Mouse (Mus musculus) liver, embryonic 11.5 days (tissue): Measurements from ENCODE around the gene Hdac7. TPM values are rescaled to one million over a fixed set of nuclear protein-coding genes. Genes with fewer than 3 reads are reported as not detected.

Experiments used
- ATAC-seq: fragments of 200-750 bp; cut with Nextera tagmentation; replicated peaks from 2 replicates; pipeline ENCODE4 v1.8.0; 2017; ENCODE audit warnings: moderate number of reproducible peaks, mild to moderate bottlenecking, moderate TSS enrichment, moderate library complexity; ENCODE audit not compliant: low FRiP score
- DNase-seq: peaks from one replicate; pipeline ENCODE4 v3.0.0-alpha.2; 2017; ENCODE audit warnings: low spot score
- H3K27ac ChIP-seq: fragments of 300-500 bp; sonication (generic); 2 replicates; pipeline ENCODE4 v1.5.1; 2014; ENCODE audit warnings: mild to moderate bottlenecking, low read depth, low read length, control low read depth
- H3K27me3 ChIP-seq: fragments of 300-500 bp; sonication (generic); replicated peaks from 2 replicates; pipeline ENCODE4 v1.6.1; 2014; ENCODE audit warnings: low read length, mixed read lengths; ENCODE audit not compliant: control insufficient read depth, insufficient read depth
- H3K36me3 ChIP-seq: fragments of 300-500 bp; sonication (generic); 2 replicates; pipeline ENCODE4 v1.6.1; 2014; ENCODE audit warnings: mild to moderate bottlenecking, low read length, moderate library complexity, mixed read lengths; ENCODE audit not compliant: control insufficient read depth, insufficient read depth
- H3K4me1 ChIP-seq: fragments of 300-500 bp; sonication (generic); replicated peaks from 2 replicates; pipeline ENCODE4 v1.6.1; 2014; ENCODE audit warnings: low read length, mixed read lengths; ENCODE audit not compliant: control insufficient read depth, insufficient read depth
- H3K4me2 ChIP-seq: fragments of 300-500 bp; sonication (generic); 2 replicates; pipeline ENCODE4 v1.6.1; 2014; ENCODE audit warnings: mild to moderate bottlenecking, control low read depth, moderate library complexity
- H3K4me3 ChIP-seq: fragments of 300-500 bp; sonication (generic); 2 replicates; pipeline ENCODE4 v1.5.1; 2014; ENCODE audit warnings: low read depth, low read length, control low read depth
- H3K9ac ChIP-seq: fragments of 300-500 bp; sonication (generic); 2 replicates; pipeline ENCODE4 v1.6.1; 2014; ENCODE audit warnings: low read depth, low read length, control low read depth
- H3K9me3 ChIP-seq: fragments of 300-500 bp; sonication (generic); 2 replicates; pipeline ENCODE4 v1.6.1; 2016; ENCODE audit warnings: low read length, inconsistent platforms, mixed read lengths; ENCODE audit not compliant: control insufficient read depth
- WGBS: fragments of 180-500 bp; shearing (Covaris S2); extraction: QIAGEN DNeasy Blood & Tissue Kit; methylation state at CpG from one replicate; pipeline ENCODE4 v1.1.7; 2014; 5-methylcytosine and 5-hydroxymethylcytosine counted together
- polyA plus RNA-seq: library from polyadenylated mRNA; unstranded; fragments of >200 nt; fragmentation: Nextera tagmentation; extraction: Ambion mirVana; gene quantifications from 2 replicates; pipeline ENCODE4 v1.2.1, GENCODE M21; 2014

Gene Hdac7
- polyA plus RNA-seq, 1 experiment from 2014 or later = 33.5 TPM

DNA sequence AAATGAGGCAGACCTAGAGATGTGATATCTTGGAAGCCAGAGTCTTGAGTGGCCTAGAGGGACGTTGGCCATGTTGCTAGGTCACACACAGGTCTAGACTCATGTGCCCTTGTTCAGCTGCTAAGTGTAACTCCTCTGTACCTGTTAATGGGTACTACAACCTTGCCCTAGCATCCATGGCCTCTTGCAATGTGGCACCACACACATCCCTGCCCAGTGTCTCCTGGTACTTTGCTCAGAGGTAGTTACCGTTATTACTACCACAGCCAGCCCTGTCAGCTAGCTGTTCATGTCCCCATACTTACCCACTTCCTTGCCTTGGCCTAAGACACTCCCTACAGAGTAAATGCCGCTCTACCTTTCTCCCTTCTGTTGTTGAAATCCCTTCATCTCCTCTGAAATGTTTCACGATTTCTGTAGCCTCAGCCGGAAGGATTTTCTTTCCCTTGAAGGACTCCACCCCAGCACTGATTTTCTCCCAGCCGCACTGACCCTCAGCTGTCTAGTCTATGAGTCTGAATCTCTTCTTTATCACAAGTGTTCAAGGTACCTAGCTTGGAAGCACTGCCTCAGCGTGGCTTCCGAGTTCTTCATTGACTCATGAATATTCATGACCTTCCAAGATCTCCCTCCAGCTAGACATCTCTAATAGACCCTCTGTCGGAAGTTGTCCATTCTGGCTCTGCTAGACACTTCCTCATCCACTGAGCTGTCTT is 11.4 kb downstream of the Hdac7 start:
- Histone ChIP-seq H3K4me1 (peaks cover 52% of the 10 kb centered on the region), H3K4me2 (no peak overlapping the region)

DNA sequence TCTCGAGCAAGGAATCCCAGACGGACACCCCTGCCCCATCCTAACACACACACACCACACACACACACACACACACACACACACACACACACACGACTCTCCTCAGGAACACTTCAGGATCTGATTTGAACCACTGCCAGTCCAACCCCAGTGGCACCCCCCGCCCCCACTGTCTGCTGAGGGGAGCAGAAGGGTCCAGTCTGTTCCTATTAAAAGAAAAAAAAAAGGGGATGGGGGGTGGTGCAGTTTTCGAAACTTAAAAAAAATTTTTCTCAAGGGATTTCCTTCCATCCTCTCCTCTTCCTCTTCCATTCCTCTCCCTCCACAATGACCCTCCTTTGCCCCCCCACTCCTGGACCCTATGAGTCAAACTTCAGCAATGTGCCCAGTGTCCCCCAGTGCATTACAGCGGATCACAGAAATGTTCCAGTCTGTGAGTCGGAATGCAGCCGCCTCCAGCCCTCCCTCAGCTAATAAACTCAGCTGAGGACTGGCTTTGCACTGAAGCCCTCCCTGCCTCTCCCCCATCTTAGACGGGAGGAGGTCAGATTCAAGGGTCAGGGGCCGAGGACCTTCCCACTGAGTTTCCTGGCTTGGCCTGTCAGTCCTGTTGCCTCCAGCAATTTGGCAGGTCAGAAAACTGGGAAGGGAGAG is 12.2 kb downstream of the Hdac7 start:
- Histone ChIP-seq H3K4me3 (peak overlapping the region; percentile 86), H3K27ac (peak overlapping the region; percentile 90; the same call in 1 of the 2 replicates)

More for the DNA sequence above, 11.4 kb downstream of the Hdac7 start:
- Histone ChIP-seq H3K9me3 (no peaks in the 10 kb centered on the region), H3K27ac (peak overlapping the region; percentile 11; the same call in 1 of the 2 replicates), H3K36me3 (no peaks in the 10 kb centered on the region), H3K27me3 (no peaks in the 10 kb centered on the region), H3K9ac (no peak overlapping the region), H3K4me3 (no peak overlapping the region)
- DNase-seq (no peak), ATAC-seq (no peak)
- WGBS = 54% methylated on average over 9 of the region's 9 CpGs

DNA sequence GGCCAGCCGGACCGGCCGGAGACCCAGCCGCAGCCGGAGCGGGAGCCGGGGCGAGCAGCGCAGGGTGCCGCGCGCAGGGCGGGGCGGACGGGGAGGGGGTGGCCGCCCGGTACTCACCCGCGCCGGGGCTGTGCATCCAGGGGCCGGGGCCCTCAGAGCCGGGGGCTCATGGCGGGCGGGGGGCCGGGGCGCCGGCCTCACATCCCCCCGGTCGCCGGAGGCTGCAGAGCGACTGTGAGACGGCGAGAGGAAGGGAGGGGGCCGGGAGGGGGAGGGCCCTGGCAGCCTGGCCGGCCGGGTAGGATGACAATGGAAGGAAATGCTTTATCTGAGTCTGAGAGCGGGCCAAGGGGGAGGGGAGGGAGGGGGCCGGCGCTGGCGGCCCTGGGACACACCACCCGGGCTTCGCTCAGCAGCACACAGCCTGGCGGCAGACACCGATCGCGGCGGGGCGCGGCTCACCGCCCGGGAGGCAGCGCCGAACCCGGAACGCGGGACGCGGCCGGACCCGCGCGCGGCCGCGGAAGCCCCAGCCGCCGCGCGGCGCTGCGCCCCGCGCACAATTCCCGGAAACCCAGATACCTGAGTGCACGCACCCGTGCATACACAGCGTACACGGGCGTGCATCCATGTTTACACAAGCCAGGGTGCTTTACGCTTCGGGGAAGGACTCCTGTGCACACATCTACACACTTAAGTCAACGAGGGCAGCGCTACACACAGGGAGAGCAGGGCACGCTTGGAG is 12.9 kb downstream of the Hdac7 start:
- H3K4me3 ChIP-seq = peak overlapping the region; percentile 86
- no peaks in the 10 kb centered on the region for H3K36me3 ChIP-seq
- peaks cover 57% of the 10 kb centered on the region for H3K4me1 ChIP-seq
- no peaks in the 10 kb centered on the region for H3K27me3 ChIP-seq
- ATAC-seq (peak; percentile 86), DNase-seq (peak; percentile 83)
- H3K9me3 ChIP-seq = no peaks in the 10 kb centered on the region
- under 1% methylated on average over 55 of the region's 84 CpGs for WGBS
- H3K9ac ChIP-seq = peak overlapping the region; percentile 81
- H3K27ac ChIP-seq = peak overlapping the region; percentile 90
- peak overlapping the region; percentile 95 for H3K4me2 ChIP-seq

More for the DNA sequence above, 12.2 kb downstream of the Hdac7 start:
- H3K27me3 ChIP-seq = no peaks in the 10 kb centered on the region
- H3K9me3 ChIP-seq = no peaks in the 10 kb centered on the region
- WGBS = 18% methylated on average over 10 of the region's 10 CpGs
- H3K9ac ChIP-seq = peak overlapping the region; percentile 81
- H3K36me3 ChIP-seq = no peaks in the 10 kb centered on the region
- DNase-seq = no peak
- peak overlapping the region; percentile 95 for H3K4me2 ChIP-seq
- peaks cover 50% of the 10 kb centered on the region for H3K4me1 ChIP-seq
- no peak for ATAC-seq

DNA sequence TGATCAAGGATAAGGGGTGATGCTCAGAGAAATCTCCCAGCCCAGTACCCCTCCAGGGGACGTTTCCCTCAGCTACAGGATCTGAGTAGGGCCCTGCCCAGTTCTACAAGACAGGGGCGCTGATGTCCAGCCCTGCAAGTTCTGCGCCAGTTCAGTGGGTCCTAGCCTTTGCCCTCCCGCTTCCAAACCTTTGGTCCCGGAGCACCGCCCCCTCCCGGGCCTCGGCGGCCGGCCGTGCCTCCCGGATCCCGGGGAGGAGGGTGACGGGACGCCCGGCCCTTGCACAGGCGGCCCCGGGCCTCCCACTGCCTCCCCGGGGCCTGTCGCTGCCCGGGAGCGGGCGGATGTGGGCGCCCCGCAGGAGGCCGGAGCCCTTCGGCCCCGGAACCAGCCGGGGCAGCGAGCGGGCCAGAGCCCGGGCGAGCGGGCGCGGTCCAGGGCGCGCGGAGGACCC is 13.5 kb downstream of the Hdac7 start:
- H3K9me3 ChIP-seq = no peaks in the 10 kb centered on the region
- peak overlapping the region; percentile 81 for H3K9ac ChIP-seq
- peak overlapping the region; percentile 95 for H3K4me2 ChIP-seq
- WGBS = 1% methylated on average over 33 of the region's 39 CpGs
- H3K27ac ChIP-seq = peak overlapping the region; percentile 90
- H3K4me3 ChIP-seq = peak overlapping the region; percentile 86
- no peaks in the 10 kb centered on the region for H3K27me3 ChIP-seq
- H3K36me3 ChIP-seq = no peaks in the 10 kb centered on the region
- H3K4me1 ChIP-seq = peaks cover 60% of the 10 kb centered on the region
- DNase-seq (no peak), ATAC-seq (no peak)

DNA sequence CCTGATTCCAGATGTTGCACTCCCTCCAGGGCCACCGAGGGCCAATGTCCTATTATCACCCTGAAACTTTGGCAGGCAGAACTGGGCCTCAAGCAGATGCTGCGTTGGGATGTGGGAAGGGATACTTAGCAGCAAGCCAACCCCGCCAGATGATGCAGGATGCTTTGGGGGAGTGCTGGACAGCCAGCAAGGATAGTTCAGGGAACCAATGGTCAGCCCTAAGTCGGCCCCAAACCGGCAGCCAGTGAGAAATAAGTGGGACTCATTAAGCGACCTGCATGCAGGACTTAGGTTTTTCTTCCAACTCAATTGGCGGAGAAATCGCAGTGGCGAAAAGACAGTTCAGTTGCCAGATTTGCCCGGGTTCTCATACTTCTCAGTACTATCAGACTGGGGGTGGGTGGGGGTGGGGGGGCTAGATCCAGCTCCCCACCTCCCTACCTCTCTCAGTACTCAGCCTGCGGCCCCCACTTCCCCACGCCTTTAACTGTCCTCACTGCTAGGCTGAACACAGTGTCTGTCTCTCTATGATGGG is 14.0 kb downstream of the Hdac7 start:
- DNase-seq = no peak
- H3K27me3 ChIP-seq = no peaks in the 10 kb centered on the region
- H3K27ac ChIP-seq = peak overlapping the region; percentile 90
- no peaks in the 10 kb centered on the region for H3K9me3 ChIP-seq
- no peak for ATAC-seq
- 16% methylated on average over 12 of the region's 12 CpGs for WGBS
- no peaks in the 10 kb centered on the region for H3K36me3 ChIP-seq
- peaks cover 65% of the 10 kb centered on the region for H3K4me1 ChIP-seq
- peak overlapping the region; percentile 86 for H3K4me3 ChIP-seq
- H3K9ac ChIP-seq = peak overlapping the region; percentile 81
- peak overlapping the region; percentile 95 for H3K4me2 ChIP-seq

DNA sequence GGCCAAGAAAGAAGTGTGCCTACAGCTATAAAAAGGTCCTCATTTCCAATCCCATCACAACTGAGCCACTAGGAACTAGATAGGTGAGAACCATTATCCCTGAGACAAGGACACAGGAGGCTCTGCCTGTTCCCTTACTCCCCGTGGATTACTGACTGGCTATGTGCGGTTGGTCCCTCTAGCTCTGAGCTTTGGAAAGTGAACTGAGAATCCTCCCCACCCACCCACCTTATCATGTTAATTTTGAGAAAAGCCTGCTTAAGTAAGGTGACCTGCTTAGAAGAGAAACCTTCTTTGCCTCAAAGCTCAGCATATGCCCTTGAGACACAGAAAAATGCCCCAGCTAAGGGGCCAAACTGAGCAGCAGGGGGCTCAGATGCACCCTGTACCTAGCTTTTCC is 14.9 kb downstream of the Hdac7 start:
- peak overlapping the region; percentile 95 for H3K4me2 ChIP-seq
- DNase-seq = no peak
- H3K9me3 ChIP-seq = no peaks in the 10 kb centered on the region
- no peak for ATAC-seq
- H3K9ac ChIP-seq = peak overlapping the region; percentile 81; the same call in 1 of the 2 replicates
- peak overlapping the region; percentile 58; the same call in 1 of the 2 replicates for H3K27ac ChIP-seq
- H3K4me1 ChIP-seq = peaks cover 73% of the 10 kb centered on the region
- H3K27me3 ChIP-seq = no peaks in the 10 kb centered on the region
- 48% methylated on average over 2 of the region's 2 CpGs for WGBS
- H3K36me3 ChIP-seq = no peaks in the 10 kb centered on the region
- peak overlapping the region; percentile 86 for H3K4me3 ChIP-seq

DNA sequence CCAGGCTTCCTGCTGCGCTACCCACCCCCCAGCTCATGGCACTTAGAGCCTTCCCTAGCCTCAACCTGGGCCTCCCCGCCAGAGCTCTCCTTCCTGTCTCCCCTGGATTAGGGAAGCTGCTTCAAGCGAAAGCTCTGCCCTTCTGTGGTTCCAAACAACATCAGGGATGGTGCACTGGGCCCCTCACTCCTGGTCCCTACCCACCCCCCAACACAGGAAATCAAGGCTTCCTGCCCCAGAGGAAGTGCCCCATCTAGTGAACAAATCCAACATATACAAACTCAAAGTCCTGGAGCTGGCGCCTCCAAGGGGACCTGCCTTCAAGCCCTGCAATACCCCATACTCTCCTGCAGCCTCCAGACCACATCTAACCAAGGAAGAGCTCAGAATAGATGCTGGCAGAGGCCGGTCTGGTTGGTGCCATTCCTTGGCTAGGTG is 15.4 kb downstream of the Hdac7 start:
- H3K4me1 ChIP-seq = peaks cover 76% of the 10 kb centered on the region
- no peaks in the 10 kb centered on the region for H3K9me3 ChIP-seq
- peak overlapping the region; percentile 86; the same call in 1 of the 2 replicates for H3K4me3 ChIP-seq
- no peaks in the 10 kb centered on the region for H3K27me3 ChIP-seq
- H3K4me2 ChIP-seq = peak overlapping the region; percentile 95
- WGBS = 42% methylated on average over 5 of the region's 5 CpGs
- no peak for ATAC-seq
- peak overlapping the region; percentile 62; the same call in 1 of the 2 replicates for H3K27ac ChIP-seq
- no peak overlapping the region; the same call in 1 of the 2 replicates for H3K9ac ChIP-seq
- no peak for DNase-seq
- H3K36me3 ChIP-seq = no peaks in the 10 kb centered on the region

DNA sequence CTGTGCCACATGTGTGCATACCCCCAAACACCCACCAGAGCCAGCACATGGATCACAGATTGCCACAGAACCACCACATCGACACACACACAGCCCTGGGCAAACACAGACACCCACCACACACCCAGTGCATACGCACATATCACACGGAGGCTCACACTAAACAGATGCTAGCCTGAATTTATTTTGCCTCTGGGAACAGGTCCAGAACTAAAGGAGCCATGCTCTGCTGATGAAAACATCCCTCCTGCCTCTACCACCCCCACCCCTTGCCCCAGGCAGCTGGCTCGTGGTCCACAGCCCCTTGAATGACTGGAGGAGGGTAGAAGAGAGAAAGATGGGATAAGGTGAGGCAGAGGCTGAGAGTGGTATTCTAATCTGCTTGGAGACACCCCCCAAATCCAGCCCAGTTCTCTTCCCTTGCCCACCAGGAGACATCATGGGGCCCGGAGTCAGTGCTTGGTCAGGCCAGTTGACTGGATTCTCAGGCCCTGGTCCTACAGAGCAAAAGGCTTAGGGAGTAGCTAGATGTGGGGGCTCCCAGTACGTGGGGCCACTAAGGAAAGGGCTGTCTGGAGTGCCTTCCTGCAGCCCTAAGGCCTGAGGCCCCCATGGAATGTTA is 16.0 kb downstream of the Hdac7 start:
- Histone ChIP-seq H3K36me3 (no peaks in the 10 kb centered on the region), H3K27me3 (no peaks in the 10 kb centered on the region), H3K9ac (no peak overlapping the region; the same call in 1 of the 2 replicates), H3K4me1 (peaks cover 76% of the 10 kb centered on the region), H3K9me3 (no peaks in the 10 kb centered on the region), H3K4me3 (peak overlapping the region; percentile 86), H3K27ac (peak overlapping the region; percentile 62), H3K4me2 (peak overlapping the region; percentile 95)
- no peak for DNase-seq
- ATAC-seq = no peak
- 55% methylated on average over 6 of the region's 6 CpGs for WGBS
